Mouse (Mus musculus) lung, embryonic 16.5 days (tissue): ENCODE measurements around the gene Mex3b. TPM values are rescaled to one million over a fixed set of nuclear protein-coding genes. Genes with fewer than 3 reads are reported as not detected.

Experiments
- ATAC-seq: fragments of 200-750 bp; cut with Nextera tagmentation; 2 replicates; pipeline ENCODE4 v1.8.0; 2017; ENCODE audit warnings: low read depth, mild to moderate bottlenecking, moderate library complexity
- H3K27ac ChIP-seq: fragments of 300-500 bp; sonication (generic); 2 replicates; pipeline ENCODE4 v1.5.1; 2014; ENCODE audit warnings: mild to moderate bottlenecking, control low read depth, low read length
- H3K27me3 ChIP-seq: fragments of 300-500 bp; sonication (generic); 2 replicates; pipeline ENCODE4 v1.6.1; 2014; ENCODE audit warnings: low read depth, low read length, mixed read lengths; ENCODE audit not compliant: control insufficient read depth, insufficient read depth
- H3K36me3 ChIP-seq: fragments of 300-500 bp; sonication (generic); 2 replicates; pipeline ENCODE4 v1.6.1; 2014; ENCODE audit warnings: low read length; ENCODE audit not compliant: control insufficient read depth, insufficient read depth
- H3K4me1 ChIP-seq: fragments of 300-500 bp; sonication (generic); replicated peaks from 2 replicates; pipeline ENCODE4 v1.6.1; 2014; ENCODE audit warnings: low read length, mixed read lengths; ENCODE audit not compliant: control insufficient read depth, insufficient read depth
- H3K4me2 ChIP-seq: fragments of 300-500 bp; sonication (generic); 2 replicates; pipeline ENCODE4 v1.6.1; 2014; ENCODE audit warnings: low read depth, low read length, control low read depth
- H3K4me3 ChIP-seq: fragments of 300-500 bp; sonication (generic); 2 replicates; pipeline ENCODE4 v1.5.1; 2014; ENCODE audit warnings: mild to moderate bottlenecking, low read length, control low read depth
- H3K9ac ChIP-seq: fragments of 300-500 bp; sonication (generic); 2 replicates; pipeline ENCODE4 v1.6.1; 2014; ENCODE audit warnings: low read length, control low read depth
- H3K9me3 ChIP-seq: fragments of 300-500 bp; sonication (generic); 2 replicates; pipeline ENCODE4 v1.6.1; 2016; ENCODE audit warnings: low read length; ENCODE audit not compliant: control insufficient read depth
- WGBS: fragments of 180-500 bp; shearing (Covaris S2); extraction: QIAGEN DNeasy Blood & Tissue Kit; methylation state at CpG from one replicate; pipeline ENCODE4 v1.1.7; 2014; 5-methylcytosine and 5-hydroxymethylcytosine counted together
- polyA plus RNA-seq: library from polyadenylated mRNA; unstranded; fragments of >200 nt; fragmentation: Nextera tagmentation; extraction: Ambion mirVana; gene quantifications from 2 replicates; pipeline ENCODE4 v1.2.1, GENCODE M21; 2015

Gene Mex3b
- polyA plus RNA-seq = 8.5 and 8.7 TPM in 2 replicates

DNA sequence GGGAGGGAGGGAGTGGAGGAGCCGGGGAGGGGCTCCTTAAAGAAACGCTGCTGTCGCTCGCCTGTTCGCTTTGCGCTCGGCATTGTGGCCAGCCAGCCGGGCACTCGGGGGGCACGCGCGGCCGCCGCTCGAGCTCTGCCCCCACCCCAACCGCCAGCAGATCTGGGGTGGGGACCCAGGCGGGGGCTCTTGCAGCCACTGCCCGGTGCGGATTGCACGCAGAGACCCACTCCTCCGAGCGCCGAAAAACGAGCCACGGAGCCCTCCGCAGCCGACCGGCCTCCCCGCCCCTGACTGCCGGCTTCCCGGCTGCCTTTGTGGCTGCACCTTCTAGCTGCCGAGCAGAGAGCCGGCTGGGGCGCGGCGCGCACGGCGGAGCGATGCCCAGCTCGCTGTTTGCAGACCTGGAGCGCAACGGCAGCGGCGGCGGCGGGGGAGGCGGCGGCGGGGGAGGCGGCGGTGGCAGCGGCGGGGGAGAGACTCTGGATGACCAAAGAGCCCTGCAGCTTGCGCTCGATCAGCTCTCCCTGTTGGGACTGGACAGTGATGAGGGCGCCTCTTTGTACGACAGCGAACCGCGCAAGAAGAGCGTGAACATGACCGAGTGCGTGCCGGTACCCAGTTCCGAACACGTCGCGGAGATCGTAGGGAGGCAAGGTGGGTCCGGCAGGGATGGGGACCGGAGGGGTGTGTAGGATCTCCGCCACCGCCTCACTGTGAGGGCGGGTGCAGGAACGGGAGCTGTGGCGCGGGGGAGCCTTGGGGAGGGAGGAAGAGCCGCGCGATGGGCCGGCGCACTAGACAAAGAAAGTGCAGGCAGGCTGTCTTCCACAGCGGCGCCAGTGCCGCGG, at the start of gene Mex3b:
TSS of gene Mex3b (plus strand) at position 63 of the 851 bp plus-strand sequence.
- Histone ChIP-seq H3K4me1 (peaks cover 24% of the 10 kb centered on the region), H3K9ac (peak within 1 kb of the TSS; percentile 95), H3K4me3 (peak within 1 kb of the TSS; percentile 87), H3K9me3 (no peaks in the 10 kb centered on the region), H3K27ac (peak within 1 kb of the TSS; percentile 99), H3K4me2 (peak within 1 kb of the TSS; percentile 97), H3K36me3 (peaks cover 2% of the 10 kb centered on the region; the same call in 1 of the 2 replicates), H3K27me3 (no peaks in the 10 kb centered on the region)
- ATAC-seq = peak; percentile 6
- under 1% methylated on average over 82 of the region's 87 CpGs for WGBS

DNA sequence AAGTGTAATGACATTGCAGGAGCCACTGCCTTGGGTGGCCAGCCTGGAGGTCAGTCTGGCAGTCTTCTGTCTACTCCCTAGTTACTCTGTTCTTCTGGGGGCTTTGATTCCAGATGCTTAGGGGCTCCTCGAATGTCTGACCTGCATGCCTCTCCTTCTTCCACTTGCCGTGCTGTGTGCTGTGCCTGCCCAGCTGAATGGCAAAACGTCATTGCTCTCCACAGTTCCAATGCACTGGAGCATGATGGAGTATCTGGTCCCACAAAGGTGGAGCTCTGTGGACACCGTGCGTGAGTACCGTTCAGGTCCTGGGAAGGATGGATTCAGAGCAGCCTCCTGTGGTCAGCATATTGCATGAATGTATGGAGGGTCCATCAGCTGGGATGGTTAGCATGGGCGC, 47.6 kb upstream of the Mex3b start:
- H3K36me3 ChIP-seq = no peaks in the 10 kb centered on the region
- no peaks in the 10 kb centered on the region for H3K27me3 ChIP-seq
- ATAC-seq = no peak
- H3K4me1 ChIP-seq = no peaks in the 10 kb centered on the region
- no peak overlapping the region for H3K9ac ChIP-seq
- no peaks in the 10 kb centered on the region; the same call in 1 of the 2 replicates for H3K9me3 ChIP-seq
- no peak overlapping the region for H3K4me2 ChIP-seq
- 87% methylated on average over 7 of the region's 7 CpGs for WGBS
- no peak overlapping the region for H3K4me3 ChIP-seq
- no peak overlapping the region for H3K27ac ChIP-seq

DNA sequence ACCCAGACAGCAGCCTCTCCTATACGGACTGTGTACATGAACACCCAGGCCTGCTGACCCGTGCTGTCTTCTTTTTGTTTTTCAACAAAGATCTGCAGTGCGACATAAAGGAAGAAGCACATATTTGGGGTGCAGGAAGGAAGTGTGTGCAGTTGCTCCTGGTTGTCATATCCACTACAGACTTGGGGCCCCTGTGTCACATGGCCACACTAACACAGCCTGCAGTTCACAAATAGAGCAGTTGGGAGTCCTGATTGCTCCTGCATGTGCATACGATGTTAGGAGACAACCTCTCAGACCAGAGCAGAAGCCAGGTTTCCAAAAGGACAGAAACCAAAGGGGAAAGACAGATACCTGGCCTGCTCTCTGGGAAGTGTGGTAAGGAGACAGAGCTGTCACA, 46.5 kb upstream of the Mex3b start:
- no peaks in the 10 kb centered on the region for H3K4me1 ChIP-seq
- no peak overlapping the region for H3K4me3 ChIP-seq
- ATAC-seq = no peak
- H3K27me3 ChIP-seq = no peaks in the 10 kb centered on the region
- 45% methylated on average over 4 of the region's 4 CpGs for WGBS
- H3K36me3 ChIP-seq = no peaks in the 10 kb centered on the region
- no peak overlapping the region for H3K9ac ChIP-seq
- no peak overlapping the region for H3K27ac ChIP-seq
- no peaks in the 10 kb centered on the region; the same call in 1 of the 2 replicates for H3K9me3 ChIP-seq
- H3K4me2 ChIP-seq = no peak overlapping the region

DNA sequence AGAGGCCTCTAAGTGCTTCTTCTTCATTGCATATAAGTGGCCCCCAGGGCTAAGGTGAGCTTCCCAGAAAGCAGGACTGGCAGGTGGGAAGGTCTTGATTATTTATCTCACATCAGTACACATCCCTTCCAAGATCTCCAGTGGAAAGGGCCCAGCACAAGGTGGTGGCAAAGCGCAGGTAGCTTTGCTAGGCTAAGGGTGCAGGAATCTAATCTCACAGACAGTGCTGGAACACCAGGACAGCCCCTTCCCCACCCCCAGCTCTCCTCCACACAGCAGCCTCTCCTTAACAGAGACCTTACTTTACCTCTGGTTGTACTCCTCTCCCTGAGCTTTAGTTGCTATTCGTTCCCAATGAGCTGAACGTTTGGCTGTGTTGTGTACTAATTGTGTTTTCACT, 45.6 kb upstream of the Mex3b start:
- no peaks in the 10 kb centered on the region for H3K27me3 ChIP-seq
- 78% methylated on average over 3 of the region's 3 CpGs for WGBS
- no peak overlapping the region for H3K4me2 ChIP-seq
- no peak overlapping the region for H3K9ac ChIP-seq
- no peak for ATAC-seq
- no peaks in the 10 kb centered on the region for H3K36me3 ChIP-seq
- H3K4me3 ChIP-seq = no peak overlapping the region
- H3K4me1 ChIP-seq = no peaks in the 10 kb centered on the region
- H3K27ac ChIP-seq = no peak overlapping the region
- H3K9me3 ChIP-seq = no peaks in the 10 kb centered on the region; the same call in 1 of the 2 replicates

DNA sequence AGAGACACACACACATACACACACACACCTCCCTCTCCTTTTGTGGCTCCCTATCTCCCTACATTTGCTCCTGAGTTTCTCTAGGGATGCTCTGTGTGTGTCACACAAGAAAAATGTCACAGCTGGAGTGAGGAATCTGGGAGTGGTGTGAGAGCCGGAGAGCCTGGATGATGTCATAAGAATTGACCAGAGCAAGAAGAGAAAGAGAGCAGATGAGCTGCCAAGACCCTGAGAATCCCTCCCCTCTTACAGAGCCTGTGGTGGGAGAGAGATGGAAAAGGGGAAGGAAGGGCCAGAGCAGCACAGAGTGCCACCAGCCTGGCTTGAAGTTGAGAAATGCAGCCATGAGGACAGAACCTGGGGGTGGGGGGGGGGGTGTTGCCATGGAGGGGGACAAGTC, 44.6 kb upstream of the Mex3b start:
- H3K27me3 ChIP-seq = no peaks in the 10 kb centered on the region
- no peak overlapping the region for H3K4me3 ChIP-seq
- no peaks in the 10 kb centered on the region for H3K9me3 ChIP-seq
- no peak overlapping the region for H3K4me2 ChIP-seq
- WGBS = 42% methylated on average over 1 of the region's 1 CpGs
- H3K4me1 ChIP-seq = no peaks in the 10 kb centered on the region
- no peak overlapping the region for H3K9ac ChIP-seq
- ATAC-seq = peak; percentile 54; the same call in 1 of the 2 replicates
- no peak overlapping the region for H3K27ac ChIP-seq
- no peaks in the 10 kb centered on the region for H3K36me3 ChIP-seq

DNA sequence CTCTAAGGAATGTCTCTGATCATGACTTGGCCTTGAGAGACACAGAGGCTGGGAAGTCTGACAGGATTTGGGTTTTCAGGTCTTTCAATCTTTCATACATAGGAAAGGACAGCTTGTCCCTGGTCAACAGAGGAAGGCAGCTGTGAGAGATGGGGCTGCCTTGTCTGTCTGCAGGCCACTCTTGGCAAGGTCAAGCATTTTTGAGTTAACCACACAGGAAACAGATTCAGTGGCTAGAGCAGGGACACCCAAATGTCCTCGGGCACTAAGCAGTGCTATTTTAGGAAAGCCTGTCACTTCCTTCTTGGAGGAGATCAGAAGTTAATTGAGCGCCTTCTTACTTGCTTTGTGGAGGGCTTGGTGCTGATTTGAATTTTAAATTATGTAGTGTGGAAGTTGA, 38.9 kb upstream of the Mex3b start:
- no peaks in the 10 kb centered on the region for H3K4me1 ChIP-seq
- H3K27ac ChIP-seq = no peak overlapping the region
- H3K4me2 ChIP-seq = no peak overlapping the region
- ATAC-seq = no peak
- H3K27me3 ChIP-seq = no peaks in the 10 kb centered on the region
- 43% methylated on average over 2 of the region's 2 CpGs for WGBS
- H3K9ac ChIP-seq = no peak overlapping the region
- no peaks in the 10 kb centered on the region for H3K9me3 ChIP-seq
- no peak overlapping the region for H3K4me3 ChIP-seq
- H3K36me3 ChIP-seq = no peaks in the 10 kb centered on the region

DNA sequence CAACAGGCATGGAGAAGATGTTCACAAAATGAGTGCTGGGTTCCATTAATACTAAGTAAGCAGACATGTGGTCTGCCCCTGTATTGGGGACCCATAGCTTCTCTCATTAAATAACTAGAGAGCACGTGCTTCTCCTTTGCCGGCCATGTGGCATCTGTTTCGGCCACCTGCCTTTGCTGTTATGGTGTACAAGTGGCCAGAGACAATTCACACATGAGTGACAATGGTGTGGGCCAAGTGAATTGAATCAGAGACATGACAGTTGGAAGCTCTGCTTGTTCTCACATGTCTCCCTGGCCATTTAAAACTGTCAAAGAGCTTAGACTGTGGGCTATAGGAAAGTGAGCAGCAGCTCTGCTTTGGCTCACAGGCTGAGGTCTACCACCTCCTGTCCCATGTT, 37.6 kb upstream of the Mex3b start:
- Histone ChIP-seq H3K9me3 (no peaks in the 10 kb centered on the region), H3K4me2 (no peak overlapping the region), H3K4me1 (no peaks in the 10 kb centered on the region), H3K27ac (no peak overlapping the region), H3K36me3 (no peaks in the 10 kb centered on the region), H3K27me3 (no peaks in the 10 kb centered on the region), H3K4me3 (no peak overlapping the region), H3K9ac (no peak overlapping the region)
- no peak for ATAC-seq
- 80% methylated on average over 3 of the region's 3 CpGs for WGBS

DNA sequence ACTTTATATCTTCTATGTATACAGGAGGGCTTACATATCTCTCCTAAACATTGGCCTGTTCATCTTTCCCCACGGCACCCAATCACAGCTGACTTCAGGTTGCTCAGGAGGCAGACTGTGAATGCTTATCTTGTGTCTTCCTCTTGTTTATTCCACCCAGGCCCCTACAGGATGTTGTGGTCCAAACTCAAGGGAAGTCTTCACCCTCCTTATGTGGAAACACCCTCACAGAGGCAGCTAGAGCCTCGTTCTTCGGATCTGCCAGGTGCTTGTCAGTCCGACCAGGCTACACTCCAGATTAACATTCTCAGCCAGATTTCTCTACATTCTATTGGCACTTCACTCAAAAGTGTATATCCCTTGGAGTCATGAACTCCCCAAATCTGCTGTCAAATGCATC, 32.7 kb upstream of the Mex3b start:
- no peaks in the 10 kb centered on the region for H3K9me3 ChIP-seq
- no peak overlapping the region for H3K9ac ChIP-seq
- no peak overlapping the region for H3K27ac ChIP-seq
- peaks cover 8% of the 10 kb centered on the region for H3K4me1 ChIP-seq
- H3K4me3 ChIP-seq = no peak overlapping the region
- no peaks in the 10 kb centered on the region for H3K36me3 ChIP-seq
- no peaks in the 10 kb centered on the region for H3K27me3 ChIP-seq
- no peak overlapping the region for H3K4me2 ChIP-seq
- WGBS = 50% methylated on average over 4 of the region's 4 CpGs
- ATAC-seq = no peak

DNA sequence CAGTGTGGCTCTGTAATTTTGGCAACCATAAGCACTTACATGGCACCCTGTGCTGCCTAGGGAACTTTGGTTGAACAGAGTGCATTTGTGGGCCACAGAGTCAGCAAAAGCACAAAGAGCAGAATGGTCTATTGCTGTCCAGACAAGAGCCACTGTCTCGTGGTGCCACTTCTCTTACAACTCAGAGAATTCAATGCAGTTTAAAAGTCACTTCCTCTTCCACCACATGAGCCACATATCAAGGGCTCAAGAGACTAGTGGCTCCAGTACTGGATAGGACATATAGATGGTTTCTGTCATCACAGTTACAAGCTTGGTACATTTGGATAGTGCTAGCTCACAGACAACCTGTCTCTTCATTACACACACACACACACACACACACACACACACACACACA, 28.7 kb upstream of the Mex3b start:
- H3K27me3 ChIP-seq = no peaks in the 10 kb centered on the region
- H3K4me2 ChIP-seq = no peak overlapping the region
- H3K9me3 ChIP-seq = no peaks in the 10 kb centered on the region
- ATAC-seq = peak; percentile 7; the same call in 1 of the 2 replicates
- H3K4me1 ChIP-seq = peaks cover 11% of the 10 kb centered on the region
- H3K27ac ChIP-seq = peak overlapping the region; percentile 53
- no peak overlapping the region for H3K4me3 ChIP-seq
- H3K36me3 ChIP-seq = no peaks in the 10 kb centered on the region
- no peak overlapping the region for H3K9ac ChIP-seq
- WGBS = 21% methylated on average over 1 of the region's 1 CpGs
